Mouse (Mus musculus): Measurements from ENCODE around the gene Gm6812.
"Not testable (repeated sequence)": the region's sequence is repeated elsewhere in the genome, so short reads cannot be mapped to it uniquely, and the experiment has no call there.

GRCm38 (mm10) chrX:68892953-68893352 lies at the start of gene Gm6812:
- not testable (repeated sequence) for TF ChIP-seq CTCF (IDR thresholded peaks at IDR 0.05; ENCODE audit: borderline replicate concordance, insufficient read depth, low read depth, low read length); POLR2A (IDR thresholded peaks at IDR 0.05; ENCODE audit: borderline replicate concordance, insufficient read depth, low read length)
